Mouse (Mus musculus) MEL (cell line): ENCODE results near the gene Cdc42se2. TPM values are rescaled to one million over a fixed set of nuclear protein-coding genes. Genes with fewer than 3 reads are reported as not detected.

ENCODE experiments used
- DNase-seq: peaks from one replicate; pipeline ENCODE4 v3.0.0; 2011; ENCODE audit warnings: low read depth, low spot score
- H3K27ac ChIP-seq: 2 replicates; pipeline ENCODE4 v1.5.1; 2012; ENCODE audit warnings: low read depth, mild to moderate bottlenecking, control low read depth, low read length, moderate library complexity; ENCODE audit not compliant: control insufficient read depth
- H3K27me3 ChIP-seq, 2 experiments: fragments of 150-350 bp in 1 of 2; sonication (generic) in 1 of 2; 2 replicates each; pipeline ENCODE4 v1.6.1; 2012; ENCODE audit warnings: low read length in 2 of 2, mild to moderate bottlenecking in 2 of 2, improper control_type of control experiment in 1 of 2, moderate library complexity in 1 of 2; ENCODE audit not compliant: insufficient read depth in 2 of 2, control insufficient read depth in 1 of 2
- H3K36me3 ChIP-seq, 2 experiments: 2 replicates each; pipeline ENCODE4 v1.6.1; 2012 to 2014; ENCODE audit warnings: low read length in 2 of 2, improper control_type of control experiment in 1 of 2, inconsistent platforms in 1 of 2, mild to moderate bottlenecking in 1 of 2; ENCODE audit not compliant: insufficient read depth in 2 of 2, control insufficient read depth in 1 of 2
- H3K4me1 ChIP-seq, 2 experiments: fragments of 150-350 bp in 1 of 2; sonication (generic) in 1 of 2; 2 replicates each; pipeline ENCODE4 v1.6.1; 2012; ENCODE audit warnings: low read length in 2 of 2, improper control_type of control experiment in 1 of 2, mild to moderate bottlenecking in 1 of 2; ENCODE audit not compliant: insufficient read depth in 2 of 2, control insufficient read depth in 1 of 2
- H3K4me3 ChIP-seq, 2 experiments: fragments of 150-350 bp in 1 of 2; sonication (generic) in 1 of 2; 2 replicates each; pipeline ENCODE4 v1.5.1; 2012; ENCODE audit warnings: low read depth in 2 of 2, low read length in 2 of 2, mild to moderate bottlenecking in 2 of 2, moderate library complexity in 2 of 2, control low read depth in 1 of 2, improper control_type of control experiment in 1 of 2; ENCODE audit not compliant: control insufficient read depth in 1 of 2, insufficient read depth in 1 of 2
- H3K79me2 ChIP-seq: 2 replicates; pipeline ENCODE4 v1.6.1; 2012; ENCODE audit warnings: mild to moderate bottlenecking, low read length, moderate library complexity; ENCODE audit not compliant: control insufficient read depth, poor library complexity, insufficient read depth
- H3K9ac ChIP-seq: 2 replicates; pipeline ENCODE4 v1.6.1; 2012; ENCODE audit warnings: low read depth, mild to moderate bottlenecking, control low read depth, low read length, moderate library complexity; ENCODE audit not compliant: control insufficient read depth, poor library complexity, severe bottlenecking
- H3K9me3 ChIP-seq: fragments of 150-350 bp; sonication (generic); replicated peaks from 2 replicates; pipeline ENCODE4 v1.6.1; 2012; ENCODE audit warnings: mild to moderate bottlenecking, low read length, improper control_type of control experiment, moderate library complexity; ENCODE audit not compliant: insufficient read depth
- BHLHE40 ChIP-seq: IDR thresholded peaks from 2 replicates; pipeline ENCODE4 v1.6.1; 2012; ENCODE audit warnings: low read depth, mild to moderate bottlenecking, inconsistent platforms, low read length, improper control_type of control experiment, borderline replicate concordance
- CHD1 ChIP-seq: IDR thresholded peaks from 2 replicates; pipeline ENCODE4 v1.6.1; 2012; ENCODE audit warnings: low read depth, mild to moderate bottlenecking, inconsistent platforms, low read length, improper control_type of control experiment
- CHD2 ChIP-seq: IDR thresholded peaks from 2 replicates; pipeline ENCODE4 v1.6.1; 2011; ENCODE audit warnings: low read length, improper control_type of control experiment
- CTCF ChIP-seq, 3 experiments: IDR thresholded peaks in 2 of 3; conservative IDR thresholded peaks in 1 of 3; 2 replicates each; pipeline ENCODE4 v1.5.1; 2011 to 2012; ENCODE audit warnings: low read length in 3 of 3, low read depth in 2 of 3, mild to moderate bottlenecking in 2 of 3, improper control_type of control experiment in 1 of 3, inconsistent platforms in 1 of 3, mixed read lengths in 1 of 3, moderate library complexity in 1 of 3; ENCODE audit not compliant: control insufficient read depth in 1 of 3, insufficient read depth in 1 of 3, poor library complexity in 1 of 3, severe bottlenecking in 1 of 3
- E2F4 ChIP-seq: IDR thresholded peaks from 2 replicates; pipeline ENCODE4 v1.6.1; 2011; ENCODE audit warnings: low read depth, low read length, improper control_type of control experiment, borderline replicate concordance
- ELF1 ChIP-seq: IDR thresholded peaks from 2 replicates; pipeline ENCODE4 v1.6.1; 2014; ENCODE audit warnings: low read depth, mild to moderate bottlenecking, inconsistent platforms, low read length, improper control_type of control experiment, moderate library complexity
- ETS1 ChIP-seq: IDR thresholded peaks from 2 replicates; pipeline ENCODE4 v1.6.1; 2012; ENCODE audit warnings: low read depth, mild to moderate bottlenecking, inconsistent platforms, low read length, improper control_type of control experiment, moderate library complexity
- GABPA ChIP-seq: IDR thresholded peaks from 2 replicates; pipeline ENCODE4 v1.6.1; 2012; ENCODE audit warnings: low read depth, mild to moderate bottlenecking, inconsistent platforms, low read length, improper control_type of control experiment, moderate library complexity
- GATA1 ChIP-seq: IDR thresholded peaks from 2 replicates; pipeline ENCODE4 v1.6.1; 2011; ENCODE audit warnings: low read depth, low read length, improper control_type of control experiment
- JUND ChIP-seq: IDR thresholded peaks from 2 replicates; pipeline ENCODE4 v1.6.1; 2011; ENCODE audit warnings: low read depth, mild to moderate bottlenecking, improper control_type of control experiment, low read length
- MAX ChIP-seq: IDR thresholded peaks from 2 replicates; pipeline ENCODE4 v1.6.1; 2011; ENCODE audit warnings: low read length, improper control_type of control experiment
- MAZ ChIP-seq: IDR thresholded peaks from 2 replicates; pipeline ENCODE4 v1.6.1; 2012; ENCODE audit warnings: low read depth, mild to moderate bottlenecking, inconsistent platforms, low read length, improper control_type of control experiment
- MXI1 ChIP-seq: IDR thresholded peaks from 2 replicates; pipeline ENCODE4 v1.6.1; 2011; ENCODE audit warnings: mild to moderate bottlenecking, low read depth, low read length, improper control_type of control experiment
- MYC ChIP-seq: IDR thresholded peaks from 2 replicates; pipeline ENCODE4 v1.6.1; 2011; ENCODE audit warnings: low read depth, mild to moderate bottlenecking, low read length, improper control_type of control experiment, moderate library complexity
- NELFE ChIP-seq: IDR thresholded peaks from 2 replicates; pipeline ENCODE4 v1.6.1; 2011; ENCODE audit warnings: low read depth, low read length, improper control_type of control experiment
- NRF1 ChIP-seq: IDR thresholded peaks from 2 replicates; pipeline ENCODE4 v1.6.1; 2014; ENCODE audit warnings: low read depth, mild to moderate bottlenecking, inconsistent platforms, low read length, improper control_type of control experiment, moderate library complexity; ENCODE audit not compliant: poor library complexity, insufficient read depth, severe bottlenecking
- RCOR1 ChIP-seq: IDR thresholded peaks from 2 replicates; pipeline ENCODE4 v1.6.1; 2012; ENCODE audit warnings: low read depth, mild to moderate bottlenecking, inconsistent platforms, low read length, improper control_type of control experiment
- SMC3 ChIP-seq: IDR thresholded peaks from 2 replicates; pipeline ENCODE4 v1.6.1; 2011; ENCODE audit warnings: low read depth, low read length, improper control_type of control experiment
- TAL1 ChIP-seq: IDR thresholded peaks from 2 replicates; pipeline ENCODE4 v1.6.1; 2012; ENCODE audit warnings: mild to moderate bottlenecking, inconsistent platforms, low read length, moderate library complexity, mixed read lengths
- TBP ChIP-seq: IDR thresholded peaks from 2 replicates; pipeline ENCODE4 v1.8.0; 2011; ENCODE audit warnings: low read depth, low read length, improper control_type of control experiment
- TCF12 ChIP-seq: IDR thresholded peaks from 2 replicates; pipeline ENCODE4 v1.6.1; 2014; ENCODE audit warnings: low read depth, mild to moderate bottlenecking, inconsistent platforms, low read length, improper control_type of control experiment, moderate library complexity
- UBTF ChIP-seq: IDR thresholded peaks from 2 replicates; pipeline ENCODE4 v1.6.1; 2012; ENCODE audit warnings: low read depth, mild to moderate bottlenecking, inconsistent platforms, low read length, improper control_type of control experiment, moderate library complexity, borderline replicate concordance; ENCODE audit not compliant: insufficient read depth
- USF1 ChIP-seq: IDR thresholded peaks from 2 replicates; pipeline ENCODE4 v1.6.1; 2014; ENCODE audit warnings: low read depth, mild to moderate bottlenecking, inconsistent platforms, low read length, improper control_type of control experiment, moderate library complexity
- ZKSCAN1 ChIP-seq: IDR thresholded peaks from 2 replicates; pipeline ENCODE4 v1.6.1; 2012; ENCODE audit warnings: low read depth, mild to moderate bottlenecking, inconsistent platforms, low read length, improper control_type of control experiment, moderate library complexity
- ZNF384 ChIP-seq: IDR thresholded peaks from 2 replicates; pipeline ENCODE4 v1.6.1; 2012; ENCODE audit warnings: low read depth, mild to moderate bottlenecking, inconsistent platforms, low read length, improper control_type of control experiment
- polyA plus RNA-seq, 2 experiments: library from polyadenylated mRNA; stranded (reverse) in 1 of 2; unstranded in 1 of 2; fragments of >175 nt in 1 of 2; fragments of >200 nt in 1 of 2; gene quantifications; 2 replicates each; pipeline versions ENCODE4 v1.2.1 to v1.2.4; 2012; ENCODE audit warnings: low replicate concordance in 2 of 2, low read depth in 1 of 2; ENCODE audit not compliant: insufficient read length in 2 of 2, insufficient read depth in 1 of 2, missing spikeins in 1 of 2
- total RNA-seq: library from RNA; depleted of rRNA; stranded (reverse); fragments of 300-350 nt; gene quantifications from 2 replicates; pipeline ENCODE4 v1.2.3, GENCODE M21; 2012

The Cdc42se2 gene
- total and polyA plus RNA-seq, 3 experiments, result 30.1 to 47.4 (median 33.4) TPM

DNA sequence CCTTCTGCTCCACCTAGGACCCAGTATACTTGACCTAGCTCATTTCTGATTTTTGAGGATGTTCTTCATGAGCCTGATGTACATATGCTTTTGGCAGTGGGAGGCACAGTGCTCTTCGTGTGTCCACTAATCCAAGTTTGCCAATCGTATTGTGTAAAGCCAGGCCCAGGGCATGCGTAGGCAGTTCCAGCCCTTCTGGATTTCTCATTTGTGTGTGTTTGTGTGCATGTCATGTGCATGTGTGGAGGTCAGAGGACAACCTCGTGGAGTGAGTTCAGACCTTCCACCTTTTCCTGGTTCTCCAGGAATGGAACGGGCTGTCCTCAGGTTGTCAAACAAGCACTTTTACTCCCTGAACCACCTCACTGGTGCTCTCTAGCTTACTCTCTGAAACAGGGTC is 22.1 kb upstream of the Cdc42se2 start:
- Histone ChIP-seq H3K27me3 (no peaks in the 10 kb centered on the region), H3K4me1 (peaks cover 8 to 16% of the 10 kb centered on the region in 2 experiments), H3K9me3 (no peaks in the 10 kb centered on the region), H3K27ac (no peak overlapping the region), H3K36me3 (peaks cover 0 to 8% of the 10 kb centered on the region in 2 experiments; a peak in 2 of 4 replicates)
- DNase-seq, result no peak
- TF ChIP-seq UBTF (no peak), ZNF384 (no peak), BHLHE40 (no peak), NELFE (no peak), NRF1 (no peak), JUND (no peak), USF1 (no peak), GATA1 (no peak), CHD2 (no peak), MAZ (no peak), E2F4 (no peak)
- TF ChIP-seq, all 39 proteins: peak for 0
- Histone ChIP-seq H3K79me2 (no peaks in the 10 kb centered on the region), H3K9ac (no peak overlapping the region), H3K4me3 (no peak overlapping the region)

- Histone ChIP-seq H3K27me3 (no peaks in the 10 kb centered on the region), H3K79me2 (no peaks in the 10 kb centered on the region), H3K9ac (no peak overlapping the region; the same call in 1 of the 2 replicates), H3K9me3 (no peaks in the 10 kb centered on the region), H3K4me1 (peaks cover 8 to 16% of the 10 kb centered on the region in 2 experiments), H3K36me3 (peaks cover 0 to 16% of the 10 kb centered on the region in 2 experiments; a peak in 2 of 4 replicates), H3K4me3 (peak overlapping the region; percentile 44 to 54; a peak in 3 of 4 replicates), H3K27ac (peak overlapping the region; percentile 84)
- peak; percentile 76 for DNase-seq
- TF ChIP-seq ETS1 (peak; percentile 43; the same call in 1 of the 2 replicates), TAL1 (no peak)
Measured at GRCm38 (mm10) chr11:54808177-54808576, 20.7 kb upstream of the Cdc42se2 start.

GRCm38 (mm10) chr11:54807669-54808068 is 20.2 kb upstream of the Cdc42se2 start:
- Histone ChIP-seq H3K9ac (peak overlapping the region; percentile 58), H3K9me3 (no peaks in the 10 kb centered on the region), H3K27me3 (no peaks in the 10 kb centered on the region), H3K79me2 (no peaks in the 10 kb centered on the region), H3K36me3 (peaks cover 0 to 21% of the 10 kb centered on the region in 2 experiments; a peak in 2 of 4 replicates), H3K4me1 (peaks cover 8 to 21% of the 10 kb centered on the region in 2 experiments), H3K27ac (peak overlapping the region; percentile 84), H3K4me3 (peak overlapping the region; percentile 44 to 54)
- peak; percentile 94 for DNase-seq
- no peak for TF ChIP-seq GABPA
- TF ChIP-seq NELFE, result peak; percentile 51
- peak; percentile 38; the same call in 1 of the 2 replicates for TF ChIP-seq ELF1
- peak; percentile 63 for TF ChIP-seq RCOR1
- TF ChIP-seq CHD1, result no peak
- TF ChIP-seq MAX, result peak; percentile 40; the same call in 1 of the 2 replicates
- TF ChIP-seq MXI1, result peak; percentile 74; the same call in 1 of the 2 replicates
- no peak for TF ChIP-seq SMC3
- TF ChIP-seq TAL1, result no peak
- no peak for TF ChIP-seq ZKSCAN1
- TF ChIP-seq TCF12, result 0 out of 2 replicates have a peak, but pooled peaks have one; percentile 37
- peak; percentile 69 for TF ChIP-seq GATA1
- peak; percentile 85 for TF ChIP-seq MYC
- TF ChIP-seq USF1, result no peak
- TF ChIP-seq E2F4, result no peak
- TF ChIP-seq JUND, result peak; percentile 44; the same call in 1 of the 2 replicates
- no peak for TF ChIP-seq CTCF (IDR thresholded peaks at IDR 0.05 in 2 of 3, conservative IDR thresholded peaks at IDR 0.05 in 1 of 3; ENCODE audit: control insufficient read depth in 1 of 3, insufficient read depth in 1 of 3, low read depth in 2 of 3, low read length in 3 of 3, poor library complexity in 1 of 3, severe bottlenecking in 1 of 3)
- peak; percentile 71 for TF ChIP-seq TBP
